Mouse (Mus musculus) brain, embryonic 14.5 days (tissue): ENCODE measurements around the gene Gpc6.

Experiments
- CTCF ChIP-seq: fragments of 200-500 bp; IDR thresholded peaks from 2 replicates; pipeline ENCODE4 v1.5.1; 2012; ENCODE audit warnings: inconsistent platforms, mild to moderate bottlenecking, moderate library complexity, borderline replicate concordance; ENCODE audit not compliant: insufficient read depth, insufficient read length; ENCODE audit errors: extremely low read depth
- POLR2A ChIP-seq: fragments of 200-500 bp; IDR thresholded peaks from 2 replicates; pipeline ENCODE4 v1.6.1; 2012; ENCODE audit warnings: mild to moderate bottlenecking, inconsistent platforms, borderline replicate concordance; ENCODE audit not compliant: poor library complexity, insufficient read depth, insufficient read length, severe bottlenecking; ENCODE audit errors: extremely low read depth

- TF ChIP-seq CTCF = no peak
- no peak for TF ChIP-seq POLR2A
Measured at GRCm38 (mm10) chr14:117245631-117246030, 320.5 kb downstream of the Gpc6 start.
